Comparison of ENCODE assay signal across 34 mouse cellular contexts in the genomic region with DNA sequence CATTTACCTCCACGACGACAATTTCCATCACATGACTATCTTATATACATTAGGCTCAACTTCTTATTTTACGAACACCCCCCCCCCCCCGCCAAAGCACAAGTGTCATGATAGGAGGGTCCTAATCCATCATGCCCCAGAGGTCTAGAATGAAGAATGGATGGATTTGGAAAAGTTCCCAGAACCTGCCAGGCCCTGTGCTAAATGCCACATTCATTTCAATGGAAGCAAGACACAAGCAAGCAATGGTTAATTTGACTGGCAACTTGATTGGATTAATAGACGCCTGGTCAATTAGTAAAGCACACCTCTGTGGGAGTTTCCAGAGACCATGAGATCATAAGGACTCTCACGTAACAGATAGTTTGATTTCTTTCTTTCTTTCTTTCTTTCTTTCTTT. TPM values are rescaled to one million over a fixed set of nuclear protein-coding genes. Genes with fewer than 3 reads are reported as not detected.
DNase-seq lines count a peak whose midpoint lies in the region; ATAC-seq and TF ChIP-seq lines count a peak whose summit lies in the region.
"Had no signal": no experiment of that assay in that cellular context is flagged by ENCODE, and none has a peak within 500 bp of the region (broad histone marks: within the 10 kb centered on the region; RNA-seq: fewer than 3 reads in every experiment).

No protein-coding gene starts in this region.

- no peak overlapping the region for H3K4me3 ChIP-seq in forebrain, embryonic 12.5 days (replicated peaks)
- no peak overlapping the region for H3K4me3 ChIP-seq in forebrain, embryonic 11.5 days (ENCODE audit: low read depth, low read length)
- H3K4me3 ChIP-seq in midbrain, postnatal 0 days (ENCODE audit: low read depth, low read length), result no peak overlapping the region
- no peak overlapping the region for H3K4me3 ChIP-seq in midbrain, embryonic 10.5 days
- no peak overlapping the region for H3K4me3 ChIP-seq in forebrain, embryonic 13.5 days
- no peak overlapping the region for H3K4me3 ChIP-seq in forebrain, embryonic 16.5 days (replicated peaks; ENCODE audit: low read length)
- H3K4me3 ChIP-seq: embryonic facial prominence, embryonic 12.5 days; embryonic facial prominence, embryonic 15.5 days; heart, adult 2 months; hindbrain, embryonic 12.5 days had no signal

- peak overlapping the region; percentile 66 for H3K27ac ChIP-seq in forebrain, embryonic 12.5 days
- H3K27ac ChIP-seq in forebrain, embryonic 11.5 days (ENCODE audit: low read depth, low read length), result no peak overlapping the region
- no peak overlapping the region for H3K27ac ChIP-seq in midbrain, postnatal 0 days (ENCODE audit: low read depth, low read length)
- no peak overlapping the region for H3K27ac ChIP-seq in midbrain, embryonic 10.5 days (replicated peaks)
- 0 out of 2 replicates have a peak overlapping the region, but pooled peaks have one; percentile 55 for H3K27ac ChIP-seq in forebrain, embryonic 13.5 days
- no peak overlapping the region for H3K27ac ChIP-seq in forebrain, embryonic 16.5 days (ENCODE audit: low read length)
- H3K27ac ChIP-seq: embryonic facial prominence, embryonic 12.5 days; embryonic facial prominence, embryonic 15.5 days; heart, adult 2 months; hindbrain, embryonic 12.5 days had no signal

- WGBS in forebrain, embryonic 12.5 days, result 43% methylated on average over 6 of the region's 6 CpGs
- WGBS in forebrain, embryonic 11.5 days, result 54% methylated on average over 6 of the region's 6 CpGs
- WGBS in midbrain, postnatal 0 days, result 67% methylated on average over 6 of the region's 6 CpGs
- 86% methylated on average over 6 of the region's 6 CpGs for WGBS in midbrain, embryonic 10.5 days
- 31% methylated on average over 6 of the region's 6 CpGs for WGBS in forebrain, embryonic 13.5 days
- WGBS in forebrain, embryonic 16.5 days, result 12% methylated on average over 6 of the region's 6 CpGs

- H3K36me3 ChIP-seq in forebrain, embryonic 12.5 days (replicated peaks), result no peaks in the 10 kb centered on the region
- no peaks in the 10 kb centered on the region for H3K36me3 ChIP-seq in forebrain, embryonic 11.5 days (ENCODE audit: control insufficient read depth, insufficient read depth, low read length)
- H3K36me3 ChIP-seq in midbrain, postnatal 0 days (ENCODE audit: insufficient read depth, low read length), result no peaks in the 10 kb centered on the region
- H3K36me3 ChIP-seq in midbrain, embryonic 10.5 days, result no peaks in the 10 kb centered on the region
- H3K36me3 ChIP-seq in forebrain, embryonic 13.5 days (ENCODE audit: poor library complexity, severe bottlenecking), result no peaks in the 10 kb centered on the region
- no peaks in the 10 kb centered on the region for H3K36me3 ChIP-seq in forebrain, embryonic 16.5 days (ENCODE audit: control insufficient read depth, insufficient read depth)
- H3K36me3 ChIP-seq: embryonic facial prominence, embryonic 12.5 days; embryonic facial prominence, embryonic 15.5 days; G1E; hindbrain, embryonic 12.5 days had no signal

- H3K9me3 ChIP-seq in forebrain, embryonic 12.5 days, result no peaks in the 10 kb centered on the region
- H3K9me3 ChIP-seq in forebrain, embryonic 11.5 days (ENCODE audit: control insufficient read depth, low read length), result no peaks in the 10 kb centered on the region
- no peaks in the 10 kb centered on the region for H3K9me3 ChIP-seq in midbrain, postnatal 0 days (ENCODE audit: low read length)
- H3K9me3 ChIP-seq in midbrain, embryonic 10.5 days (replicated peaks), result no peaks in the 10 kb centered on the region
- H3K9me3 ChIP-seq in forebrain, embryonic 13.5 days (replicated peaks), result no peaks in the 10 kb centered on the region
- no peaks in the 10 kb centered on the region for H3K9me3 ChIP-seq in forebrain, embryonic 16.5 days (ENCODE audit: control insufficient read depth, low read length)
- H3K9me3 ChIP-seq: embryonic facial prominence, embryonic 12.5 days; embryonic facial prominence, embryonic 15.5 days; hindbrain, embryonic 12.5 days had no signal

- TF ChIP-seq CTCF in midbrain, postnatal 0 days (IDR thresholded peaks at IDR 0.05), result no peak

- peaks cover 53% of the 10 kb centered on the region for H3K4me1 ChIP-seq in forebrain, embryonic 12.5 days
- peaks cover 15% of the 10 kb centered on the region for H3K4me1 ChIP-seq in forebrain, embryonic 11.5 days (replicated peaks; ENCODE audit: control insufficient read depth, insufficient read depth, low read length)
- H3K4me1 ChIP-seq in midbrain, postnatal 0 days (ENCODE audit: insufficient read depth, low read length), result 0 out of 2 replicates have a peak, but pooled peaks cover 6% of the 10 kb centered on the region
- H3K4me1 ChIP-seq in midbrain, embryonic 10.5 days, result peaks cover 26% of the 10 kb centered on the region
- peaks cover 68% of the 10 kb centered on the region for H3K4me1 ChIP-seq in forebrain, embryonic 13.5 days
- H3K4me1 ChIP-seq in forebrain, embryonic 16.5 days (replicated peaks; ENCODE audit: control insufficient read depth, insufficient read depth, low read length), result peaks cover 44% of the 10 kb centered on the region

- ATAC-seq in forebrain, embryonic 12.5 days (ENCODE audit: low FRiP score), result peak; percentile 12; the same call in 1 of the 2 replicates
- no peak for ATAC-seq in forebrain, embryonic 11.5 days (replicated peaks; ENCODE audit: low FRiP score)
- no peak for ATAC-seq in midbrain, postnatal 0 days (ENCODE audit: low FRiP score)
- ATAC-seq in forebrain, embryonic 13.5 days, result 0 out of 2 replicates have a peak, but pooled peaks have one; percentile 36
- ATAC-seq in forebrain, embryonic 16.5 days, result peak; percentile 16
- ATAC-seq: hindbrain, embryonic 16.5 days; inflammation-experienced regulatory T-cells, adult 6 months; intestine, embryonic 16.5 days; Patski had no signal

- H3K4me2 ChIP-seq in forebrain, embryonic 12.5 days, result no peak overlapping the region
- H3K4me2 ChIP-seq in forebrain, embryonic 11.5 days (ENCODE audit: low read depth, low read length, severe bottlenecking), result no peak overlapping the region
- no peak overlapping the region for H3K4me2 ChIP-seq in midbrain, postnatal 0 days (ENCODE audit: low read depth, low read length, poor library complexity, severe bottlenecking)
- H3K4me2 ChIP-seq in forebrain, embryonic 13.5 days, result no peak overlapping the region
- no peak overlapping the region for H3K4me2 ChIP-seq in forebrain, embryonic 16.5 days (ENCODE audit: low read length)
- H3K4me2 ChIP-seq: embryonic facial prominence, embryonic 12.5 days; embryonic facial prominence, embryonic 15.5 days; heart, embryonic 11.5 days; hindbrain, embryonic 12.5 days had no signal

- no peak for DNase-seq in forebrain, embryonic 11.5 days (ENCODE audit: low spot score)
- DNase-seq in midbrain, postnatal 0 days (ENCODE audit: low spot score), result peak; percentile 54
- no peak for DNase-seq in midbrain, embryonic 10.5 days (ENCODE audit: low spot score)
- no peak for DNase-seq in urinary bladder, postnatal 36 days (ENCODE audit: low spot score in 2 of 2)
- DNase-seq: adrenal gland, postnatal 10 days; adrenal gland, postnatal 36 days; B cell, adult 2 months; cerebellum, adult 11 months; cerebellum, adult 2 months; cerebellum, adult 9-11 months; cerebellum, postnatal 25 days; gastrocnemius, postnatal 10 days; gastrocnemius, postnatal 36 days; heart, adult 2 months had no signal

- H3K9ac ChIP-seq in forebrain, embryonic 12.5 days, result no peak overlapping the region
- no peak overlapping the region for H3K9ac ChIP-seq in forebrain, embryonic 11.5 days (ENCODE audit: low read length)
- H3K9ac ChIP-seq in midbrain, postnatal 0 days (replicated peaks; ENCODE audit: low read length, poor library complexity, severe bottlenecking), result no peak overlapping the region
- H3K9ac ChIP-seq in forebrain, embryonic 13.5 days, result no peak overlapping the region
- H3K9ac ChIP-seq in forebrain, embryonic 16.5 days (replicated peaks; ENCODE audit: low read depth, low read length), result no peak overlapping the region
- H3K9ac ChIP-seq: embryonic facial prominence, embryonic 12.5 days; embryonic facial prominence, embryonic 15.5 days; hindbrain, embryonic 12.5 days had no signal

- peaks cover 28% of the 10 kb centered on the region for H3K27me3 ChIP-seq in forebrain, embryonic 12.5 days
- H3K27me3 ChIP-seq in forebrain, embryonic 11.5 days (ENCODE audit: control insufficient read depth, insufficient read depth, low read length), result no peaks in the 10 kb centered on the region; the same call in 1 of the 2 replicates
- H3K27me3 ChIP-seq in midbrain, postnatal 0 days (ENCODE audit: insufficient read depth, low read length), result no peaks in the 10 kb centered on the region
- H3K27me3 ChIP-seq in midbrain, embryonic 10.5 days (ENCODE audit: low read depth, poor library complexity, severe bottlenecking), result peaks cover 6% of the 10 kb centered on the region; the same call in 1 of the 2 replicates
- no peaks in the 10 kb centered on the region for H3K27me3 ChIP-seq in forebrain, embryonic 13.5 days
- H3K27me3 ChIP-seq in forebrain, embryonic 16.5 days (replicated peaks; ENCODE audit: control insufficient read depth, insufficient read depth, low read length), result no peaks in the 10 kb centered on the region
- H3K27me3 ChIP-seq: embryonic facial prominence, embryonic 12.5 days; embryonic facial prominence, embryonic 15.5 days; hindbrain, embryonic 12.5 days; Patski had no signal

RNA-seq across cellular contexts. Expression of gene Wdr95, which starts 11.4 kb away (rescaled TPM):
- polyA plus RNA-seq in forebrain, embryonic 12.5 days (2016; fragmentation: Nextera tagmentation; extraction: Ambion mirVana), result 0.17 and 0.68 TPM in 2 replicates
- 0.24 and 0.73 TPM in 2 replicates for polyA plus RNA-seq in forebrain, embryonic 11.5 days (2014; fragmentation: Nextera tagmentation; extraction: Ambion mirVana)
- total RNA-seq in midbrain, postnatal 0 days (2014; rRNA removed), result 0.33 TPM in 1 of 2 replicates, not detected in the other
- polyA plus RNA-seq in midbrain, postnatal 0 days (2015; fragmentation: Nextera tagmentation; extraction: Ambion mirVana), result 0.28 and 0.41 TPM in 2 replicates
- not detected in 2 replicates for polyA plus RNA-seq in midbrain, embryonic 10.5 days (2016; fragmentation: Nextera tagmentation; extraction: Ambion mirVana)
- 0.41 and 0.68 TPM in 2 replicates for polyA plus RNA-seq in forebrain, embryonic 13.5 days (2015; fragmentation: Nextera tagmentation; extraction: Ambion mirVana)
- 0.14 and 0.19 TPM in 2 replicates for polyA plus RNA-seq in forebrain, embryonic 16.5 days (2015; fragmentation: Nextera tagmentation; extraction: Ambion mirVana)
- total RNA-seq: adrenal gland, adult 18-20 months; adrenal gland, postnatal 36 days; CH12.LX; common myeloid progenitor, adult 5-6 weeks; G1E; gastrocnemius, adult 18-20 months; granulocyte monocyte progenitor cell, adult 5-6 weeks; heart, adult 2 months; heart, postnatal 25 days; hematopoietic stem cell, adult 5-6 weeks had no signal
- polyA plus RNA-seq: G1E; heart, embryonic 14.5 days; hindbrain, embryonic 12.5 days; intestine, embryonic 16.5 days had no signal

Comparison
In these comparisons a context has a peak if more than half of its experiments do, and no peak if none do; other contexts are left out.
1. ATAC-seq: peak in forebrain, embryonic 12.5 days (single experiment), forebrain, embryonic 13.5 days (single experiment) and forebrain, embryonic 16.5 days (single experiment); none in forebrain, embryonic 11.5 days (single experiment) and midbrain, postnatal 0 days (single experiment).
2. H3K27ac ChIP-seq: peak in forebrain, embryonic 12.5 days (single experiment) and forebrain, embryonic 13.5 days (single experiment); none in forebrain, embryonic 11.5 days (single experiment), midbrain, postnatal 0 days (single experiment), midbrain, embryonic 10.5 days (single experiment) and forebrain, embryonic 16.5 days (single experiment).